Mouse (Mus musculus): ENCODE data around the gene Zfp523. TPM values are rescaled to one million over a fixed set of nuclear protein-coding genes. Genes with fewer than 3 reads are reported as not detected.
A peak's percentile ranks its signal among the peaks of the same experiment; 100 is the strongest.

The Zfp523 gene
- polyA plus RNA-seq, 1 experiment = 69.0 TPM

GRCm38 (mm10) chr17:28204052-28204720 is 27.3 kb downstream of the Zfp523 start:
- H3K4me1 ChIP-seq (ENCODE audit: control insufficient read depth, insufficient read depth, low read length) = peaks cover 8% of the 10 kb centered on the region; the same call in 1 of the 2 replicates
- DNase-seq = peak; percentile 47
- TF ChIP-seq CTCF (IDR thresholded peaks at IDR 0.05; ENCODE audit: insufficient read depth, low read length) (peak; percentile 87), POLR2A (IDR thresholded peaks at IDR 0.05; ENCODE audit: borderline replicate concordance, extremely low read depth, low read depth, low read length) (no peak)
- H3K4me3 ChIP-seq (replicated peaks; ENCODE audit: extremely low read depth, low read depth, low read length) = no peak overlapping the region
- WGBS = 47% methylated on average over 14 of the region's 14 CpGs

GRCm38 (mm10) chr17:28205443-28205842 is 28.5 kb downstream of the Zfp523 start:
- Histone ChIP-seq H3K4me1 (ENCODE audit: control insufficient read depth, insufficient read depth, low read length) (peaks cover 8% of the 10 kb centered on the region; the same call in 1 of the 2 replicates), H3K4me3 (replicated peaks; ENCODE audit: extremely low read depth, low read depth, low read length) (no peak overlapping the region)
- DNase-seq = no peak
- no peak for TF ChIP-seq POLR2A (IDR thresholded peaks at IDR 0.05; ENCODE audit: borderline replicate concordance, extremely low read depth, low read depth, low read length)
- no peak for TF ChIP-seq CTCF (IDR thresholded peaks at IDR 0.05; ENCODE audit: insufficient read depth, low read length)
- WGBS = 77% methylated on average over 8 of the region's 8 CpGs

GRCm38 (mm10) chr17:28207092-28207491 is 30.2 kb downstream of the Zfp523 start:
- 67% methylated on average over 8 of the region's 8 CpGs for WGBS
- no peak for DNase-seq
- no peak overlapping the region for H3K4me3 ChIP-seq (replicated peaks; ENCODE audit: extremely low read depth, low read depth, low read length)
- TF ChIP-seq POLR2A (IDR thresholded peaks at IDR 0.05; ENCODE audit: borderline replicate concordance, extremely low read depth, low read depth, low read length) (no peak), CTCF (IDR thresholded peaks at IDR 0.05; ENCODE audit: insufficient read depth, low read length) (no peak)
- H3K4me1 ChIP-seq (ENCODE audit: control insufficient read depth, insufficient read depth, low read length) = peaks cover 8% of the 10 kb centered on the region; the same call in 1 of the 2 replicates

GRCm38 (mm10) chr17:28207591-28208313 is 30.8 kb downstream of the Zfp523 start, which contains the start of gene Def6:
Gene Def6, plus strand, starts transcription at chr17:28207778.
- Histone ChIP-seq H3K4me1 (ENCODE audit: control insufficient read depth, insufficient read depth, low read length) (peaks cover 10% of the 10 kb centered on the region), H3K4me3 (replicated peaks; ENCODE audit: extremely low read depth, low read depth, low read length) (peak within 1 kb of the TSS; percentile 72)
- TF ChIP-seq POLR2A (IDR thresholded peaks at IDR 0.05; ENCODE audit: borderline replicate concordance, extremely low read depth, low read depth, low read length) (peak; percentile 72; the same call in 1 of the 2 replicates), CTCF (IDR thresholded peaks at IDR 0.05; ENCODE audit: insufficient read depth, low read length) (peak; percentile 63)
- WGBS = 16% methylated on average over 26 of the region's 26 CpGs
- peak; percentile 59 for DNase-seq

GRCm38 (mm10) chr17:28208314-28208612 is 31.3 kb downstream of the Zfp523 start:
- Histone ChIP-seq H3K4me1 (ENCODE audit: control insufficient read depth, insufficient read depth, low read length) (peaks cover 10% of the 10 kb centered on the region), H3K4me3 (replicated peaks; ENCODE audit: extremely low read depth, low read depth, low read length) (peak overlapping the region; percentile 72)
- WGBS = 66% methylated on average over 8 of the region's 8 CpGs
- no peak for DNase-seq
- no peak for TF ChIP-seq POLR2A (IDR thresholded peaks at IDR 0.05; ENCODE audit: borderline replicate concordance, extremely low read depth, low read depth, low read length)
- no peak for TF ChIP-seq CTCF (IDR thresholded peaks at IDR 0.05; ENCODE audit: insufficient read depth, low read length)

GRCm38 (mm10) chr17:28209457-28210110 is 32.7 kb downstream of the Zfp523 start:
- Histone ChIP-seq H3K4me3 (replicated peaks; ENCODE audit: extremely low read depth, low read depth, low read length) (no peak overlapping the region), H3K4me1 (ENCODE audit: control insufficient read depth, insufficient read depth, low read length) (peaks cover 10% of the 10 kb centered on the region)
- WGBS = 63% methylated on average over 4 of the region's 4 CpGs
- TF ChIP-seq CTCF (IDR thresholded peaks at IDR 0.05; ENCODE audit: insufficient read depth, low read length) (no peak), POLR2A (IDR thresholded peaks at IDR 0.05; ENCODE audit: borderline replicate concordance, extremely low read depth, low read depth, low read length) (no peak)
- DNase-seq = no peak

GRCm38 (mm10) chr17:28211921-28212341 is 35.0 kb downstream of the Zfp523 start:
- Histone ChIP-seq H3K4me1 (ENCODE audit: control insufficient read depth, insufficient read depth, low read length) (peaks cover 10% of the 10 kb centered on the region), H3K4me3 (replicated peaks; ENCODE audit: extremely low read depth, low read depth, low read length) (no peak overlapping the region)
- no peak for TF ChIP-seq POLR2A (IDR thresholded peaks at IDR 0.05; ENCODE audit: borderline replicate concordance, extremely low read depth, low read depth, low read length)
- no peak for TF ChIP-seq CTCF (IDR thresholded peaks at IDR 0.05; ENCODE audit: insufficient read depth, low read length)
- DNase-seq = no peak
- 51% methylated on average over 6 of the region's 6 CpGs for WGBS

GRCm38 (mm10) chr17:28212391-28212790 is 35.5 kb downstream of the Zfp523 start:
- no peak for TF ChIP-seq CTCF (IDR thresholded peaks at IDR 0.05; ENCODE audit: insufficient read depth, low read length)
- Histone ChIP-seq H3K4me3 (replicated peaks; ENCODE audit: extremely low read depth, low read depth, low read length) (no peak overlapping the region), H3K4me1 (ENCODE audit: control insufficient read depth, insufficient read depth, low read length) (peaks cover 10% of the 10 kb centered on the region)
- 47% methylated on average over 9 of the region's 9 CpGs for WGBS
- no peak for DNase-seq

GRCm38 (mm10) chr17:28213236-28213635 is 36.3 kb downstream of the Zfp523 start:
- no peak for DNase-seq
- Histone ChIP-seq H3K4me1 (ENCODE audit: control insufficient read depth, insufficient read depth, low read length) (peaks cover 5% of the 10 kb centered on the region), H3K4me3 (replicated peaks; ENCODE audit: extremely low read depth, low read depth, low read length) (no peak overlapping the region)
- 30% methylated on average over 4 of the region's 4 CpGs for WGBS
- TF ChIP-seq CTCF (IDR thresholded peaks at IDR 0.05; ENCODE audit: insufficient read depth, low read length) (peak; percentile 51), POLR2A (IDR thresholded peaks at IDR 0.05; ENCODE audit: borderline replicate concordance, extremely low read depth, low read depth, low read length) (no peak)
